Mouse (Mus musculus): ENCODE results near the gene Rhoq.

DNA sequence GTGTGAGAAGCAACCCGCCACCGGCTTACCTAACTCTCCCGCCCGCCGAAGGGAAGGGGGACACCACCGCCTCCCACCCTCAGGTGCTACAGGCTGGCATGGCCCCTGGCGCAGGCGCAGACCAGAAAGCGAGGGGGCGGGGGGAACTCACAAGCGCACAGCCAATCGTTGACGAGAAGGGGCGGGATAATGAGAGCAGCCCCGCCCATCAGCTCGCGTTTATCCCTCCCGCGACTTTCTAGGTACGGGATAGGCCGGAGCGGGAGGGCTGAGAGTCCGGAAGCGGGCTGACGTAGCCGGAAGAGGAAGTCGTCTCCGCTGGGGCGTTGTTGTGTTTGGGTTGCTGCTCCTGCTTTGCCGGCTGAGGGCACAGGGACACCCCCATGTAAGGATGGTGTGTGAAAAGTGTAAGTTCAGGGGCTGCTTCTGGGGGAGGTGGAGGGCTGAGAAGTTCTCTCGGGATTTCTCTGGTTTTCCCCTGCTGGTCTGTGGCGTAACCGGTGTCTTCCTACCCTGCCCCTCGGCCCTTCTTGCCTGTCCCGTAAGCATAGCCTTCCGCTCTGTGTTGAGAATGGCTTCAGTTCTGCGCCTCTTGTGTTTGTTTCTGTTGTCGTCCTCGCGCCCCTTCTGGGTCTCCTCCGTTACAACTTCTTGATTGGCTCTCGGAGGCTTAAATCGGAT, 62.5 kb downstream of the Rhoq start, which contains the start of the genes Pigf and Cript:
- TF ChIP-seq CTCF (conservative IDR thresholded peaks at IDR 0.05; ENCODE audit: low read length) (no peak), NANOG (IDR thresholded peaks at IDR 0.05; ENCODE audit: borderline replicate concordance, low read length) (no peak)

Data from E14TG2a.4 (cell line).